Mouse (Mus musculus) left cerebral cortex, postnatal 4 days (tissue): ENCODE measurements around the gene Nlgn3. TPM values are rescaled to one million over a fixed set of nuclear protein-coding genes. Genes with fewer than 3 reads are reported as not detected.
"Not testable (repeated sequence)": the region's sequence is repeated elsewhere in the genome, so short reads cannot be mapped to it uniquely, and the experiment has no call there.

Source experiments
- DNase-seq: peaks from one replicate; pipeline ENCODE4 v3.0.0-alpha.2; 2022
- intact Hi-C: fragments of 180-260 bp; cut with DNase I; formaldehyde crosslinking; loops from one replicate; pipeline ENCODE4 v1.15.1; 2025
- total RNA-seq, 2 experiments: library from RNA; stranded (reverse); gene quantifications; 2 replicates each; pipeline ENCODE4 v1.2.3; 2021

Gene Nlgn3
- total RNA-seq, 2 experiments from 2014 or later: 166 to 183 TPM

DNA sequence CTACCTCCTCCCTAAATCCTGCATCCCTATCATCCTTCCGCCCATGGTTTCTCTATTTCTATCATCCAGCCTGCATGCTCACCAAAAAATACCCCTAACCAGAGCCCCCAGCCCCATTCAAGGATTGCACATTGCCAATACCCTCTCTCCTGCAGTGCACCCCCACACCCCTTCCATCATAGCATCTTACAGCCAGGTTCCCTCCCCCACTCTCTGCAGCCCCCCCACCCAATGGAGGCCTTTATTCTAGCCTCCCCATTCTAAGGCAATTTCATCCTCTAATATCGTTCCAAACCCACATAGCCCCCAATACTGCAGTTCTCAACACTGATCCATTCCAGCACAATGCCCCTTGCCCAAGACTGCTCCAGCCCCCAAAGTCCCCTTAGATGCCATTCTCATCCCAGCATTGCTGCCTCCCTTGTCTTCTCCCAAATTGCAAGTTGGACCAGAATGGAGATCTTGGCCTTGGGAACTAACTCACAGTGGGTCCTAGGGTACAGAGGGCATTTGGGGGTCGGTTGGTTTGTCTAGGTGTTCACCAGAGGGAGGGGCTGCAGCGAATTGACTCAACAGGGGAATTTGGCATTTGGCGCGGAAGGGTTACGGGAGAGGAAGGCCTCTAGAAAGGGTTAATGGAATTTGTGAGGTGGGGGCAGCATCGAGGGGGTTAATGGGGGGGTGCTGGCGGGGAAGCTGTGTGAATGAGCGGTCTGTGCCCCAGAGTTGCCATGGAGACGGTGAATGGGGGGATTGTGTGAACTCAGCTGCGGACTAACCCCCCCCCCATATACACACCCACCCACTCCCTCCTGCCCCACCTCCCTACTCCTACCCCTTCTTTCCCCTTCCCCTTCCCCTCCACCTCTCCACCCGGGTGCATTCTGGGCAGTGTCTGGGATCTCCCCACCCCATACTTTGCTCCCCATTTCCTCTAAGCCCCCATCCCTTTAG, 782 bp downstream of the Nlgn3 start:
- DNase-seq: peak; percentile 48
- intact Hi-C loops: no loop called here

- intact Hi-C loops: no loop called here
- DNase-seq: peak; percentile 47
These were observed 1.6 kb downstream of the Nlgn3 start for GRCm38 (mm10) chrX:101300427-101301030.

DNA sequence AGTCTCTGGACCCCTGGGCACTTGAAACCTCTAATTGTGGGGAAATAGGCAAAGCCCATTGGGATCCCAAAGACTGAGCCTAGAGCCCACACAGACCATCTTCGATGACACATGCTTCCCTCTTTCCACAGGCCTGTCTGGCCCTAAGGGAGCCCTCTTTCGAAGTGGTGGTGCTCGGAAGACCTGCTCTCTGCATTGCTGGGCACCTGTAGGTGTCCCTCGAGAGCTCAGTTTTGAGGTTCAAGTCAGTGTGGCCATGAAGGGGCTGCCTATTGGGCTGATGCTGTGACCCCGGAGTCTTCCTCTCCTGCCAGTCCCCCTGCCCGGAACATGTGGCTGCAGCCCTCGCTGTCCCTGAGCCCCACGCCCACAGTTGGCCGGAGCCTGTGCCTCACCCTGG, 2.7 kb downstream of the Nlgn3 start:
- DNase-seq: no peak
- intact Hi-C loops: no loop called here

GRCm38 (mm10) chrX:101304646-101305045, 5.7 kb downstream of the Nlgn3 start:
- intact Hi-C loops: no loop called here
- DNase-seq: peak; percentile 35

- no peak for DNase-seq
- intact Hi-C loops: no loop called here
These were observed 10.3 kb downstream of the Nlgn3 start for GRCm38 (mm10) chrX:101309299-101309698.

DNA sequence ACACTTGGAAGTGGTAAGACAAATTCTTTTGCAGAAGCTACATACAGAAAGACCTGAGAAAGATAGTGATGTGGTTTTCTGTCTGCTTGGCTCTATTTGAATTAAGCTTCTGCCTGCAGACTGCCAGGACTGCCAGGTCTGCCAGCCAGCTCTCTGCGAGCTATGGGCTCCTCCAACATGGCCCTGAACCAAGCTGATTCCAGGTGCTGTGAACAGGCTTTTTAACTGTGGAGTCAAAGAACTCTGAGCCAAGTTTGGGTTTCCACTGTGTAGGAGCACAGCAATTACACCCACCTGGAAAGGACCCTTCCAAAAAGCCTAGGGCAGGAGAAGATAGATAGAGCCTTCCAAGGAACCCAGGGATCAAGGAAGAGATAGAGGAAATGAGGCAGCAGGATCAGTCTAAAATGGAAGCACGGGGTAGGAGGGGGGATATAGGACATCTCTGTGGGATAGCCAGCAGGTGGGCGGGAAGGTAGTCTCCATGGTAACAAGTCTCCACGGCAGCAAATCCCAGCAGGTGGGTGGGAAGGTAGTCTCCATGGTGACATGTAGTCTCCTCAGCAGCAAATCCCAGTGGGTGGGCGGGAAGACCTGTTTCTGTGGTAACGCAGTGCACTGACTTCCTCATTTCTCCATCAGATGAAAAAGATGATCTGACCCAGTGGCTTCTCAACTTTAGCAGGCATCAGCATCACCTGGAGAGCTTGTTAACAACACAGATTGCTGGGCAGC, 14.8 kb downstream of the Nlgn3 start:
- peak; percentile 38 for DNase-seq
- intact Hi-C loops: no loop called here

GRCm38 (mm10) chrX:101319775-101320174, 20.8 kb downstream of the Nlgn3 start:
- intact Hi-C loops: no loop called here
- no peak for DNase-seq

DNA sequence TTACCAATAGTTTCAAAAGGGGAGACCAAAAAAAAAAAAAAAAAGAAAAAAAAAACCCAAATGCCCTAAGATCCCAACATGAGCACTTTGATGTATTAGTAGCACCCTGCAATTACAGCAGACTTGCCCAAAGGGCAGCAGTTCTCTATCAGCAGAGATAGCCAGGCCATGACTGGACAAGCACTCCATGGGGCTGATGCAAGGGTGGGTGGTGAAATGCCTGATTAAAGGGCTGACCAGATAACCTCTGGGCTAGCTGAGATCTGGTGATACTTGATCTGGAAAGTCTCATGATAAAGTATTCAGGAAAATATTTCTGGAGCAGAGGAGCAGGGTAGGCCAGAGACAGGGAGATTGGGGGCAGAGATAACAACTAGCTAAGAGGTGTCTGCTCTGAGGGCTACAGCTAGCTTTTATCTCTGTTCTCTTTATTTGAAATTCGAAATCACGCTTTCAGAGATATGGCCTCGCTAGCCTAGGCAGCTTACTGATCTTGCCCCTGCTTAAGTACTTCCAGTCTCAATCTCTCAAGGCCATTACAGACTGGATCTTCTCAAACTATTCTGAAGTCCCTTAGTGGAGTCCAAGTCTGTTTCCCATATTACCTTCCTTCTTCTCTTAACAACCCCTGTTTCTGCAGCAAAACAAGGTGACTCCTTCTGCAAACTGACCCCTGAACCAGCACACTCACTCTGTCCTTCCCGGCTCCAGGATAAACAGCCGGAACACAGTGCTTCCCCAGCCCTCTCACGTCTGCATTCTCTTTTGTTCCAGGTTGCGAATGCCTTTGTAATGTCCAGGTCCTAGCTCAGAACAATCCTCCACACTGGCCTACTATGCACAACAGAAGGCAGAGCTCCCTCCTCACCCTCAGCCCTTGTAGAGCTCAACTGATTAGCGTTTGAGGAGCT, 27.3 kb downstream of the Nlgn3 start:
- DNase-seq: no peak
- intact Hi-C loops: no loop called here

GRCm38 (mm10) chrX:101329372-101330028, 30.5 kb downstream of the Nlgn3 start:
- peak; percentile 57 for DNase-seq
- intact Hi-C loops: loop anchor here (5.0 kb wide), 1 partner anchor 197 kb away; no protein-coding TSS in a partner anchor

GRCm38 (mm10) chrX:101332031-101332374, 33.0 kb downstream of the Nlgn3 start:
- intact Hi-C loops: loop anchor here (5.0 kb wide), 1 partner anchor 200 kb away; no protein-coding TSS in a partner anchor
- no peak for DNase-seq

DNA sequence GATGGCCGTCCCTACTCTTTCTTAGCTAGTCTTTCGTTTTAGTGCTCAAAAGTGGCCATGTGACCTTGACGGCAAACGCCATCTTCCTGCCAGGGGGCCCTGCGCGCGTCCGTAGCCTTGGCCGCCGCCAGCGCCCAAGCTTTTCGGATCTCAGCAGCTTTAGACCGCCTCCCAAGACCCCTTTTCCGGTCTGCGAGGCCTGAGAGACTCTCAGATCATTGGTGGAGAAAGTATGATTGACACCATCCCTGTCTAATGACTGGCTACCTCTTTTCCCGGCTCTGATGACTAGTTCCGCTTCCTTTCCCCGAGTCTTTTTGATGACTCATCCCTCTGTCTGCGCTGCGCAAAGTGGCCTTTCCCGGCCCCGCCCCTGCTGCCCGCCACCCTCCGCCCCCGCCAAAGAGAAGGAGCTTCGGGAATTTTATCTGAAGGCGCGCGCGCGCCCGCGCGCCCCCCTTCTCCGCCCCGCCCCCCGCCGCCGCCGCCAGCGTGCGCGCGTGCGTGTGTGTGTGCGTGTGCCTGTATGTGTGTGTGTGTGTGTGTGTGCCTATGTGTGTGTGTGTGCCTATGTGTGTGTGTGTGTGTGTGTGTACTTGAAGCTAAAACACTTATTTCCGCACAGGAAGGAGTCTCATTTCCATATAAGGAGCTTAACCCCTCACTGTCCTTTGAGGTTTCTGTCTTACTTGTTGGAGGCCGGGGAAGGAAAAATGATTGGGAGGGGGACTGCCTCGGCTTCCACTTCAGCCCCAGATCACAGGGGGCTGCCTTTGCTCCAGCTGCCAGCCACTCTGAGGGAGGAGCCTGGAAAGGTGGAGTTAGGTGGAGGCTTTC, 33.6 kb downstream of the Nlgn3 start:
- intact Hi-C loops: loop anchor here (5.0 kb wide), 1 partner anchor 200 kb away; no protein-coding TSS in a partner anchor

DNA sequence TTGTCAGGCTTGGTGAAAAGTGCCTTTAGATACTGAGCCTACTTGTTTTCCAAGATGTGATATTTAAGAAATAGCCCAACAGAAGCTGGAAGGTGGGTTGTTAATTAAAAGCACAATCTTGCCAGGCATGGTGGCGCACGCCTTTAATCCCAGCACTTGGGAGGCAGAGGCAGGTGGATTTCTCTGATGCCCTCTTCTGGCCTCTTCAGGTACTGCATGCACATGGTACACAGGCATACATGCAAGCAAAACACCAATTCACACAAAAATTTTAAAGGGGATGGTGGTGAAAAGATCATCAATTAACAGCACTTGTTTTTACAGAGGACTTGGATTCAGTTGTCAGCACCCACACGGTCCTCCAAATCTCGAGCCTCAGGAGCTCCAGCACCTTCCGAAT, 35.6 kb downstream of the Nlgn3 start:
- intact Hi-C loops: loop anchor here (5.0 kb wide), 1 partner anchor 202 kb away; no protein-coding TSS in a partner anchor
- DNase-seq: peak; percentile 14

More for the DNA sequence above, 33.6 kb downstream of the Nlgn3 start:
- DNase-seq: peak; percentile 89

DNA sequence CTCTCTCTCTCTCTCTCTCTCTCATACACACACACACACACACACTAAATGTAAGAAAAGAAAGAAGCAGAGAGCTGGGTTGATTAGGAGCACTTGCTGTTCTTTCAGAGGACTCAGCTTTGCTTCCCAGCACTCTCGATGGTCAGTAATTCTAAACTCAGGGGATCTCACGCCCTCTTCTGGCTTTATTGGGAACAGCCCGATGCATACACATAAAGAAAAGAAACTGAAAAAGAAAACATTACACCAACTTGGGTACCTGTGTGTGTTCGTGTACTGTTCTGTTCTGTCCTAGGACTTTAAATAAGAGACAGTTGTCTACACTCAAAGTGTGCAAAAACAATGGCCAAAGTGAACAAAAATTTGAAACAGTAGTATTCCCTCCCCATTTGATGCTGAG, 39.7 kb downstream of the Nlgn3 start:
- intact Hi-C loops: no loop called here

GRCm38 (mm10) chrX:101342837-101343236, 43.9 kb downstream of the Nlgn3 start:
- intact Hi-C loops, DNase-seq: not testable (repeated sequence)

More for the DNA sequence above, 39.7 kb downstream of the Nlgn3 start:
- DNase-seq: no peak

DNA sequence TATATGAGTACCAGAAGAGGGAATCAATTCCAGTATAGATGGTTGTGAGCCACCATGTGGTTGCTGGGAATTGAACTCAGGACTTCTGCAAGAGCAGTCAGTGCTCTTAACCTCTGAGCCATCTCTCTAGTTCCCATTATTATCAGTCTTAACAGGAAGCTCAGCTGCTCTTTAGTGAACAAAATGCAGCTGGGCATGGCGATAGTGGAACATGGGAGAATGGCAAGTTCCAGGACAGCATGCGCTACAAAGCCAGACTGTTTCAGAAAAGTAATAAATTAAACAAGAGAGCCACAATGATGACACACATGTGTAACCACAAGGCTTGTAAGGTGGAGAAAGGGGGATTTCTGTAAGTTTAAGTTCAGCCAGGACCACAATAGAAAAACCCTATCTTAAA, 46.5 kb downstream of the Nlgn3 start:
- no peak for DNase-seq

DNA sequence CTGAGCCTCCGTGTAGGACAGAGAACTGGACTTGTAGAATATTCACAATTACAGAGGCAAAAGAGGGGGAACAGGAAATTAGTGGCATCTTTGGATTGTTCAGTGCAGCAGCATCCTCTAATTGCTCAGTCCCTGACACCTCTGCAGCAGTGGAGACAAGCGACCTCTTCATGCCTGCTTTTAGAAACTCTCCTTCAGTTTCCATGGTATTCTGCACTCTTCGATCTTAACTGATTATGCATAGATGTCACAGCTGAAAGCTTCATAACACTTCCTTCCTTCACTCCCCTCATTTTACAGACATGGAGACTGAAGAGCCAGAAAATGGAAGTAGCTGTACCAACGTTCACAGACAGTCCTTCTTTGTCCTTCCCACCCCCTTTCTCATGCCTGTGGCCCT, 47.5 kb downstream of the Nlgn3 start:
- intact Hi-C loops: no loop called here
- DNase-seq: no peak

More for the DNA sequence above, 46.5 kb downstream of the Nlgn3 start:
- intact Hi-C loops: no loop called here

GRCm38 (mm10) chrX:101351188-101351587, 52.2 kb downstream of the Nlgn3 start:
- DNase-seq: no peak
- intact Hi-C loops: no loop called here

- intact Hi-C loops, DNase-seq: not testable (repeated sequence)
These were observed 59.9 kb downstream of the Nlgn3 start for GRCm38 (mm10) chrX:101358902-101359301.

- DNase-seq: no peak
- intact Hi-C loops: no loop called here
These were observed 70.0 kb downstream of the Nlgn3 start for GRCm38 (mm10) chrX:101369001-101369400.
